Mouse (Mus musculus): Measurements from ENCODE around the gene Gpc5. TPM values are rescaled to one million over a fixed set of nuclear protein-coding genes. Genes with fewer than 3 reads are reported as not detected.

Gpc5 gene
- total and polyA plus RNA-seq, 2 experiments from 2014 or later = 13.8 to 23.0 TPM

DNA sequence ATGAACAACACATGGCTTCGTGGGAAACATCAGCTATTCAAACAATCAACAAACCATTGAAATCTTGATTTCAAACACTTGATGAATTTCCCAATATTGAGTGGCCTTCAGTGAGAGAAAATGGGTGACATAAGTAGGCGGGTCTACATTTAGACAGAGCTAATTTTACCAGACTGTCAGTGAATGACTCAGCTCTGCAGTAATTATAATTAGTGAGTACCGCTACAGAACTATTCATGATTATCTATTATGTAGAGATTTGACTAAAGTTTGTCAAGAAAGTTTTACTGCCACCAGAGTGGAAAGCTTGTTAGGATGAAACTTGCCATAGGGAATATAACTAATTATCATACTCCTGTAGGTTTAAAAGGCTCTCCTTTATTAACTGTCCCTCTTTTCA lies 1323.5 kb downstream of the Gpc5 start:
- TF ChIP-seq CTCF (IDR thresholded peaks at IDR 0.05) = no peak
- Histone ChIP-seq H3K9me3 (ENCODE audit: low read length) (no peaks in the 10 kb centered on the region), H3K4me3 (ENCODE audit: low read depth, low read length) (no peak overlapping the region), H3K9ac (replicated peaks; ENCODE audit: low read length, poor library complexity, severe bottlenecking) (no peak overlapping the region), H3K36me3 (ENCODE audit: insufficient read depth, low read length) (no peaks in the 10 kb centered on the region), H3K4me1 (ENCODE audit: insufficient read depth, low read length) (no peaks in the 10 kb centered on the region), H3K4me2 (ENCODE audit: low read depth, low read length, poor library complexity, severe bottlenecking) (no peak overlapping the region), H3K27ac (ENCODE audit: low read depth, low read length) (no peak overlapping the region), H3K27me3 (ENCODE audit: insufficient read depth, low read length) (no peaks in the 10 kb centered on the region)
- DNase-seq (ENCODE audit: low spot score) (no peak), ATAC-seq (ENCODE audit: low FRiP score) (no peak)
- WGBS = 87% methylated on average over 3 of the region's 3 CpGs

DNA sequence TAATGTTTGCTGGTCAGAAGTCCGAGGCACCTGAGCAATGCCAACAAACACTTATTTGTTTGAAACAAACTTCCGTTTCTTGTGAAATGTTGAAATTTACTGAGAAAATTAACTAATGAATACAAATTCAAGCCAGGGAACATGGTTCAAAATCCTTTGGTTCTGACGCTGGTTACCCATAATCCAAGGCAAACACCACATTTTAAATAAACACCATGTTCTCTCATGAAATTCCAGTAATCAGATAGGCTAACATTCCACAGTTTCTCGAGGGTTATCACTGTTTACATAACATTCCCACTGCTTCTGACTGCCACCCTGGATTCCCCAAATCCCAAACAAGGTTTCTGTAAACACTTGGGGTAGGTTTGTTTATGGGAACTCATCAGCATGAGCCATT lies 1356.2 kb downstream of the Gpc5 start:
- TF ChIP-seq CTCF (IDR thresholded peaks at IDR 0.05) = no peak
- H3K36me3 ChIP-seq (ENCODE audit: insufficient read depth, low read length) = no peaks in the 10 kb centered on the region
- H3K4me3 ChIP-seq (ENCODE audit: low read depth, low read length) = no peak overlapping the region
- ATAC-seq (ENCODE audit: low FRiP score) = no peak
- 76% methylated on average over 4 of the region's 4 CpGs for WGBS
- H3K27ac ChIP-seq (ENCODE audit: low read depth, low read length) = no peak overlapping the region
- no peaks in the 10 kb centered on the region for H3K27me3 ChIP-seq (ENCODE audit: insufficient read depth, low read length)
- H3K4me1 ChIP-seq (ENCODE audit: insufficient read depth, low read length) = no peaks in the 10 kb centered on the region
- H3K9me3 ChIP-seq (ENCODE audit: low read length) = no peaks in the 10 kb centered on the region
- H3K9ac ChIP-seq (replicated peaks; ENCODE audit: low read length, poor library complexity, severe bottlenecking) = no peak overlapping the region
- DNase-seq (ENCODE audit: low spot score) = no peak
- no peak overlapping the region for H3K4me2 ChIP-seq (ENCODE audit: low read depth, low read length, poor library complexity, severe bottlenecking)

DNA sequence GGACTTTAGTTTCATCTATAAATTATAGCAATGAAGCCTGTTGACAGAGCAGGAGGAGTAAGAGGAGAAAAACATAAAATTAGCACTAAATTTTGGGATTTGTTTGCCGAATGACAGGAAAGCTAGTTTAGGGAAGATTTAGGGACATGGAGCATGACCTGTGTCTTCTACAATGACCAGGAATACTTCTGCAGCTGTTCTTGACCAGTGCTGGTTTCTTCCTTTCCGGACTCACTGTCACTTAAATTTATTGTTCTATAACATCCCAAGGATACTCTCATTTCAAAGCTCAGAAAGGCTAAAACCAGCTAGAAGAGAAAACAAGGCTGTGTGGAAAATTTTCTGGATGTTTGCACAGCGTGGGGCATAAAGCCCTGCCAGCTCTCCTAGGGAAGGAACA lies 1361.3 kb downstream of the Gpc5 start:
- DNase-seq (ENCODE audit: low spot score) (no peak), ATAC-seq (ENCODE audit: low FRiP score) (no peak)
- H3K4me3 ChIP-seq (ENCODE audit: low read depth, low read length) = no peak overlapping the region
- no peak for TF ChIP-seq CTCF (IDR thresholded peaks at IDR 0.05)
- no peak overlapping the region for H3K27ac ChIP-seq (ENCODE audit: low read depth, low read length)
- H3K4me2 ChIP-seq (ENCODE audit: low read depth, low read length, poor library complexity, severe bottlenecking) = no peak overlapping the region
- no peaks in the 10 kb centered on the region for H3K9me3 ChIP-seq (ENCODE audit: low read length)
- WGBS = 79% methylated on average over 3 of the region's 3 CpGs
- no peaks in the 10 kb centered on the region for H3K36me3 ChIP-seq (ENCODE audit: insufficient read depth, low read length)
- H3K4me1 ChIP-seq (ENCODE audit: insufficient read depth, low read length) = no peaks in the 10 kb centered on the region
- no peak overlapping the region for H3K9ac ChIP-seq (replicated peaks; ENCODE audit: low read length, poor library complexity, severe bottlenecking)
- H3K27me3 ChIP-seq (ENCODE audit: insufficient read depth, low read length) = no peaks in the 10 kb centered on the region

DNA sequence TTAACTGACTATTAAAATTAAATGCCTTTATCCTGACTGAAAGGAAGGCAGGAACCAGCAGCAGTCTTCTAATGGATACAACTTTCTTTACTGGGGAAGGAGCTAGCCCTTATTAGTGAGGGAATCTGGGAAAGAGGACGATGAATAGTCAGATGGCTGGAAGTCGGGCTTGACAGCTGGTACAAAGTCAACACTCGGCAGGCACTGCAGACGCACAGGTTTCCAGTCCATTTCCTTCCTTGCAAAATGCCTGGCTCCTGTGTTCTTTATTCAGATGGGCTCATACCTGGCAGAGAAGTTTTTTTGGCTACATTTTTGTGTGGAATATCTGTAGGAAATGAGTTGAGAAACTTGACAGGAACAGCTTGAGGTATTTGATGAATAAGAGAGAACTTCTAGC lies 1364.2 kb downstream of the Gpc5 start:
- Histone ChIP-seq H3K36me3 (ENCODE audit: insufficient read depth, low read length) (no peaks in the 10 kb centered on the region), H3K9ac (replicated peaks; ENCODE audit: low read length, poor library complexity, severe bottlenecking) (no peak overlapping the region), H3K4me3 (ENCODE audit: low read depth, low read length) (no peak overlapping the region), H3K27ac (ENCODE audit: low read depth, low read length) (no peak overlapping the region), H3K4me1 (ENCODE audit: insufficient read depth, low read length) (no peaks in the 10 kb centered on the region), H3K4me2 (ENCODE audit: low read depth, low read length, poor library complexity, severe bottlenecking) (no peak overlapping the region), H3K9me3 (ENCODE audit: low read length) (no peaks in the 10 kb centered on the region), H3K27me3 (ENCODE audit: insufficient read depth, low read length) (no peaks in the 10 kb centered on the region)
- ATAC-seq (ENCODE audit: low FRiP score) = no peak
- TF ChIP-seq CTCF (IDR thresholded peaks at IDR 0.05) = no peak
- WGBS = 69% methylated on average over 4 of the region's 4 CpGs
- DNase-seq (ENCODE audit: low spot score) = peak; percentile 30

DNA sequence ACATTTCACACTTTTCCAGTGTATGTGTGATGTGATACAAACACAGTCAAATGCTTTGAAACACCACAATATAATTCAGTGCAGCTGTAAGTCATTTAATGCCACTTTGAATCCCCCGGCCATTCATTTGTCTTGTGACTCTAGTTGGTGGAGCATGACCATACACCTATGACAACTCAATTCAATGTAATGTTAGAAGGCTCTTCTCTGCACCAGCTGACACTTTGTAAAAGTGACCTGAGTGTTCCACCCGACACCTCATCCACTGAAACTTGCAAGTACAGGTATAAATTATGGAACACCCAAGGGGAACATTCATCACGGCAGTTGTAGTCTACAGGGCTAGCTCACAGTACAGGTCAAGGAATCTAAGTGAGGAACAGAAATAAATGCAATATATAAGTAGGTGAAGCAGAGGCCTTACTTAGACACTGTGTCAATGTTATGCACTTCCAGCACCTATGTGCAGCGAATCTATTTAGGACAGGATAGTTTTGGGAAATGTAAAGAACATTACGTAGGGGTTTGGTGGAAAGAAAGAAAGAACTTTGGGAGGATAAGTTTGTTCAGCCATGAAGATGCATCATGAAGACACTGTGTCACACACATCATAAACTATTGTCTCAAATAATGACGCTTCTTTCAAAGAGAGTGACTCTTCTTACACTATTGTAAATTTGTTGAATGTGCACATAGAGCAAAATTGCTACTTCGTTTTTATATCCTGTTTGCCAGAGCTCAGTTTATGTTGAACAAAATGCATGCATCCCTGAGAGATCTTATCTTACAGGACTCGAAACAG lies 1381.6 kb downstream of the Gpc5 start:
- H3K4me3 ChIP-seq (ENCODE audit: low read depth, low read length) = no peak overlapping the region
- ATAC-seq (ENCODE audit: low FRiP score) = no peak
- no peak for TF ChIP-seq CTCF (IDR thresholded peaks at IDR 0.05)
- H3K9me3 ChIP-seq (ENCODE audit: low read length) = no peaks in the 10 kb centered on the region
- H3K36me3 ChIP-seq (ENCODE audit: insufficient read depth, low read length) = no peaks in the 10 kb centered on the region
- no peak overlapping the region for H3K27ac ChIP-seq (ENCODE audit: low read depth, low read length)
- WGBS = 91% methylated on average over 8 of the region's 8 CpGs
- no peak overlapping the region for H3K9ac ChIP-seq (replicated peaks; ENCODE audit: low read length, poor library complexity, severe bottlenecking)
- DNase-seq (ENCODE audit: low spot score) = no peak
- H3K27me3 ChIP-seq (ENCODE audit: insufficient read depth, low read length) = no peaks in the 10 kb centered on the region
- no peaks in the 10 kb centered on the region for H3K4me1 ChIP-seq (ENCODE audit: insufficient read depth, low read length)
- H3K4me2 ChIP-seq (ENCODE audit: low read depth, low read length, poor library complexity, severe bottlenecking) = no peak overlapping the region

- Histone ChIP-seq H3K27ac (ENCODE audit: low read depth, low read length) (no peak overlapping the region), H3K36me3 (ENCODE audit: insufficient read depth, low read length) (no peaks in the 10 kb centered on the region), H3K27me3 (ENCODE audit: insufficient read depth, low read length) (no peaks in the 10 kb centered on the region), H3K4me1 (ENCODE audit: insufficient read depth, low read length) (no peaks in the 10 kb centered on the region), H3K9me3 (ENCODE audit: low read length) (no peaks in the 10 kb centered on the region), H3K9ac (replicated peaks; ENCODE audit: low read length, poor library complexity, severe bottlenecking) (no peak overlapping the region), H3K4me3 (ENCODE audit: low read depth, low read length) (no peak overlapping the region), H3K4me2 (ENCODE audit: low read depth, low read length, poor library complexity, severe bottlenecking) (no peak overlapping the region)
- no peak for ATAC-seq (ENCODE audit: low FRiP score)
- WGBS = 37% methylated on average over 1 of the region's 1 CpGs
- no peak for TF ChIP-seq CTCF (IDR thresholded peaks at IDR 0.05)
- no peak for DNase-seq (ENCODE audit: low spot score)
These were observed 1402.4 kb downstream of the Gpc5 start for GRCm38 (mm10) chr14:116494285-116494850.
